Mouse (Mus musculus) embryonic facial prominence, embryonic 14.5 days (tissue): Measurements from ENCODE around the gene Iqck. TPM values are rescaled to one million over a fixed set of nuclear protein-coding genes. Genes with fewer than 3 reads are reported as not detected.

Source experiments
- polyA plus RNA-seq: library from polyadenylated mRNA; unstranded; fragments of >200 nt; fragmentation: Nextera tagmentation; extraction: Ambion mirVana; gene quantifications from 2 replicates; pipeline ENCODE4 v1.2.1, GENCODE M21; 2014

Iqck gene
- polyA plus RNA-seq, 1 experiment from 2014 or later: 4.5 TPM

Other genes with a start within 250 kb of the Iqck start
- 94.5 and 97.2 TPM in 2 replicates for gene Gde1, start 150.0 kb upstream of the Iqck start, polyA plus RNA-seq
- 11.1 and 12.0 TPM in 2 replicates for gene Ccp110, start 143.2 kb upstream of the Iqck start, polyA plus RNA-seq
- 62.7 and 73.8 TPM in 2 replicates for gene Vps35l, start 115.5 kb upstream of the Iqck start, polyA plus RNA-seq
- gene Knop1, start 502 bp downstream of the Iqck start, polyA plus RNA-seq: 74.2 and 83.4 TPM in 2 replicates
- 17.0 and 17.7 TPM in 2 replicates for gene Gprc5b, start 139.5 kb downstream of the Iqck start, polyA plus RNA-seq